Mouse (Mus musculus) megakaryocyte-erythroid progenitor cell, adult 5-6 weeks (primary cell): Measurements from ENCODE around the gene Hsd17b6. TPM values are rescaled to one million over a fixed set of nuclear protein-coding genes. Genes with fewer than 3 reads are reported as not detected.
A peak's percentile ranks its signal among the peaks of the same experiment; 100 is the strongest.

Experiments
- ATAC-seq: replicated peaks from 2 replicates; pipeline ENCODE4 v1.8.0; 2016; ENCODE audit warnings: mild to moderate bottlenecking, inconsistent platforms; ENCODE audit not compliant: severe bottlenecking, poor library complexity, low FRiP score, low TSS enrichment
- total RNA-seq, 2 experiments: library from RNA; stranded (forward) in 1 of 2; stranded (reverse) in 1 of 2; fragments of 200-1000, 215-1000 nt in 1 of 2; fragments of >200 nt in 1 of 2; fragmentation: Nextera tagmentation in 1 of 2; gene quantifications; 2 replicates each; pipeline ENCODE4 v1.2.3; 2014 to 2017

Gene Hsd17b6
- total RNA-seq, 2 experiments from 2014 or later: 0.55 TPM; not detected in 1

DNA sequence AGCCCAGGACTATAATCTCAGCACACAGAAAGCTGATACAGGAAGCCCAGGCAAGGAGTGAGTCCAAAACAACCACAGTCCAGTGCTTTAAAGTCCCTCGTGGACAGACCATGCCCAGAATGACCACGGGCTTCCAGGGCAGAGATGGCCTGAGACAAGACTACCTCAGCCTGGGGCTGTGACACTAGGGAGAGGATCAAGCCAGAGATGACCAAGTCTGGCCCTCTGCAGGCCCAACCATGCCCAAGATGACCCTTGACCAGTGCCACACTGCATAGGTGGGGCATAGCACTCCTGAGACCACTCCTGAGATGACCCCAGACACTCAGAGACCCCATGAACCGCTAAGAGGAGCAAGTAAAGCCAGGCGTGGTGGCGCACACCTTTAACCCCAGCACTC lies 2.3 kb upstream of the Hsd17b6 start:
- no peak for ATAC-seq

DNA sequence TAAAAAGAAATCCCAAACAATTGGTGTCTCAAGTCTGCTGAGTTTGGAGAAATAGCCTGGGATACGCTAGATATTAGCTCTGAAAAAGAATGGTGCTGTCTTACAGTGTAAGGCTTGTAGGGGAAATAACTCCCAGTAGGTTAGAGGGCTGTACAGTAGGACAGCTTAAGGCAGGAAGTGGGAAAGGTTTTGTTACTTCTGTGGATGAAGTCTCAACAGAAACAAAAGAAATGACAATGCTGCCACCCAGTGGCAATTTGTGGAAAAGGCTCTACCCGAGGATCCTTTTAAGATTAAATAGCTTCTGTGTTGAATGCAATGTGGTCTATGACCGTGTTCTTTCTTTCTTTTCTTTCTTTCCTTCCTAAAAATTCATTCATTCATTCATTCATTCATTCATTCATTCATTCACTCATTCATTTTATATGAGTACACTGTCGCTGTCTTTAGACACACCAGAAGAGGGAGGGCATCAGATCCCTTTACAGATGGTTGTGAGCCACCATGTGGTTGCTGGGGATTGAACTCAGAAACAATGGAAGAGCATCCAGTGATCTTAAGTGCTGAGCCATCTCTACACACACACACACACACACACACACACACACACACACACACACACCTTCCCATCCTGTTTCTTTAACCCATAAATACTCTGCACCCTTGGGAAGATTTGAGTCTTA lies 937 bp upstream of the Hsd17b6 start:
- peak; percentile 79 for ATAC-seq

GRCm38 (mm10) chr10:128005479-128005878 lies 1.9 kb downstream of the Hsd17b6 start:
- no peak for ATAC-seq

GRCm38 (mm10) chr10:128004918-128005317 lies 2.5 kb downstream of the Hsd17b6 start:
- no peak for ATAC-seq

DNA sequence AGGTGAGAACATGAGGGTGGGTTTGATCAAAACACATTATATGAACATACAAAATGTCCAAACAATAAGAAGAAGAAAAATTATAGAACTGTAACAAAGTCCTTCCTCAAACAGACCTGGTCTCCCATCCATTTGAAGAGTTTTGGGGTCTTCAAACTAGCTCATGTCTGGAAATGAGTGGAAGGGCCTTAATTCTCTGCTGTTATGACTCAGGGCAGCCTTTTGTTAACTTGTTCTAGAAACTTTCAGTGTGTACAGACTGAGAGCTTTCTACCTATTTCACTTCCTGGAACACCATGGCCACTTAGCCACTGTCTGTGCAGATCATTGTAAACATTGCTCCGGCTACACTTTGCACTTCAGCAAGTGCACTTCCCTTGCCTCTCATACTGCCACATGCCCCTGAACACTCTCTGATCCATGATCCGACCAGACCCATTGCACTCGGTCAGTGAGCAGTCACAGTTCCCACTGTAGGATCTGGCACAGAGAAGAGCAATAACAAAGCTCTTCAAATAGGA lies 4.1 kb downstream of the Hsd17b6 start:
- ATAC-seq: no peak

DNA sequence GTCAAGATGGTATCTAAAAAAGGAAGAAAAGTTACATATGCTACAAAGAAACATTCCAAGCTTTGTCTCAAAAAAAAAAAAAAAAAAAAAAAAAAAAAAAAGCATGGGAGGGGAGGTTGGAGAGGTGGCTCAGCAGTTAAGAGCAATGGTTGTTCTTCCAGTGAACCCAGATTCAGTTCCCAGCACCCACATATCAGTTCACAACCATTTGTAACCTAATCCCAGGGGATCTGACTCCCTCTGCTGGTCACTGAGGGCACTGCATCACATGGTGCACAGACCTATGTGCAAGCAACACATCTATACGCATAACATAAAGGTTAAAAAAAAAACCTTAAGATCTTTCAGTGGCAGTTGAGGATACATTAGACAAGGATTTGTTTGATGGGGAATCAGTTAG lies 9.2 kb downstream of the Hsd17b6 start:
- ATAC-seq: no peak

DNA sequence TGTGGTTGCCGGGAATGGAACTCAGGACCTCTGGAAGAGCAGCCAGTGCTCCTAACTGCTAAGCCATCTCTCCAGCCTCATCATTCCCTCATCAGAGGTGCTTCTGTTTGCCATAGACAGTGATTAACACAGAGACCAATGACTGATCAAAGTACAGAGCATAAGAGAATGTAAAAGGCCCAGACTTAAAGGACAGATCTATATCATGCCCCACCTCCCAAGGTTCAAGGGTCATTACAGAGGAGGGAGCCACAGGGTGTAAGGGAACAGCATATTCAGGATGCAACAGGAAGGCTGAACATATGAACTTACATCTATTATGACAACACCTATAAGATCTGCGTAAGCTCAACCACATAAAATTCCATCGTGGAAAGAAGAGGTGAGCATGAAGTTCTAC lies 10.7 kb downstream of the Hsd17b6 start:
- no peak for ATAC-seq

GRCm38 (mm10) chr10:127985601-127986000 lies 21.8 kb downstream of the Hsd17b6 start:
- ATAC-seq: no peak

DNA sequence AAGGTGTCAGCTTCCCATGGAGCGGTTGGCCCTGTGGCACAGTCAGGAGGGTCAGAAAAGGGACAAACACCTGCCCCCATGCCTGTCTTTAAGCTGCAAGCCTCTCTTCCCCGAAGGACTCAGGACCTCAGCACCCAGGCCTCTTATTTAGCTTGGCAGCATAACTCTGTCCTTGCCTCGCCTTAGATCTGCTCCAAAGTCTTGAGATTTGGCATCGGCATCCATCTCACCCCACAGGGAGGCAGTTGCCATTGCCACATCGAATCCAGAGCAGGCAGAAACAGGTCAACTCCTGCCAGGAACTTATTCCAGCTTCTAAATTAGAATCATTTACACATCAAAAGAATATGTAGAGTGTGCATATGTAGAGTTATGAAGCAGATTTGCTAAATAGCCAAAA lies 22.8 kb downstream of the Hsd17b6 start:
- ATAC-seq: no peak

GRCm38 (mm10) chr10:127975503-127975902 lies 31.9 kb downstream of the Hsd17b6 start:
- ATAC-seq: no peak

GRCm38 (mm10) chr10:127974062-127974461 lies 33.3 kb downstream of the Hsd17b6 start:
- ATAC-seq: no peak

- no peak for ATAC-seq
Observed at GRCm38 (mm10) chr10:127971135-127971534, 36.3 kb downstream of the Hsd17b6 start.

- ATAC-seq: no peak
Observed at GRCm38 (mm10) chr10:127970359-127970831, 37.0 kb downstream of the Hsd17b6 start.

- peak; percentile 63 for ATAC-seq
Observed at GRCm38 (mm10) chr10:127969820-127970219, 37.6 kb downstream of the Hsd17b6 start.

GRCm38 (mm10) chr10:127966506-127966905 lies 40.9 kb downstream of the Hsd17b6 start:
- ATAC-seq: no peak

GRCm38 (mm10) chr10:127964004-127964403 lies 43.4 kb downstream of the Hsd17b6 start:
- no peak for ATAC-seq

DNA sequence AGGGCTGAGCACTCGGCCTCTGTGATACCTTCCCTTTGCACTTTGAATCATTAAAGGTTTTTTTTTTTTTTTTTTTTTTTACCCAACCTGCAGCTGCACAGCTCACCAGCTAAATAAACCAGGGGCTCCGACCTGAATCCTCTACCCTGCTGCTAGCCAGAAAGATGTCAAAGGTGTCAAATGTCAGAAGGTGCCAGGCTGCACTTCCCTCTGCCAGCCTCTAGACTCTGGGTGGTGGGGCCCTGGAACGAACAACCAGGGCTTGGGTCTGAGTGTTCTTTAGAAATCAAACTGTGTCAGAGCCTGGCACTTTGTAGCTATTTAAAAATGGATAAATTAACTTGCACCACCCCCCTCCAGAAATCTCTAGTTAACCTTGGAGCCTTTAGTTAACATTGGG lies 45.0 kb downstream of the Hsd17b6 start:
- ATAC-seq: no peak

- ATAC-seq: no peak
Observed at GRCm38 (mm10) chr10:127959161-127959679, 48.2 kb downstream of the Hsd17b6 start.

DNA sequence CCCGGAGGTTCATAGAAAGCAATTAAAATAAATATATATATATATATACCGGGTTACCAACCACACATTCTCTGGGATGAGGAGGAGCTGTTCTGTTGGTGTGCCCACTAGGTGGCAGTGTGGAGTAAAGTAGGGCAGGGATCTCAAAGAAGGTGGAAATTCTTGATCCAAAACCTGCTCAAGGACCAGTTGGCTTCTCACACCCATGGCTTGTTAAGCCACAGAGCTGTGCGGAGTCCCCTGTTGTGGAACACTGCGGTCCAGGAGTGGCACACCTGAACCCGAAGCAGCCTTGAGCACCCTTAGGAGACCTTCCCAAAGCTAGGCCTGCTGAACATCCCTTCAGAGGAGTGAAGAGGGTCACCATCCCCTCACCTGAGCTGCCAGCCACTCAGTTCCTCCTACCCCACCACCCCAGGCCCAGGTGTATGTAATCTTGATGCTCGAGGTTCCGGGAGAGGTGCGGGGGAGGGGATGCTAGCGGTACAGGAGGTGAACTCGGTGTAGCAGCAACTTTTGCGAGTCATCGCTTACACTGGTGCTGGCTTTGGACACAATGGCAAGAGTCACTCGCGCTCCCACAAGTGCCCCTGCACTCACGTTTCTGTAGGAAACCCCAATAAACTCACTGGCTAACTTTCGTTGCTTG lies 51.1 kb downstream of the Hsd17b6 start:
- ATAC-seq: peak; percentile 81

DNA sequence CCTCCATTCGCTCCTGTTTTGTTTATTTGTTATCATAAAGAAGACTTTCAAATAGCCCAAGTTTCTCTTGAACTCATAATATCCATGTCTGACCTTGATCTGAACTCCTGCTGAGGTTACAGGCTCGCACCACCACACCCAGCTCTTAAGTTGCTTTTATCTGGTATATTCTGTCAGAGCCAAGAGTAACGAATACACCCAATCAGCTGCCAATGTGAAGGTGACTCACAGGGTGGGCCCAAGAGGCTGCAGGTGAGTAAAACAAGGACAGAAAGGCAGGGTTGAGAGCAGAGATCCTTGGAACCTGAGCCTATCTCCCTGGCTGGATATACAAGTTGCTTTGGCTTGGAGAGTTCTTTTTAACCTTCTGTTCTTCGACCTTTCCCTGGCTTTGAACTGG lies 52.4 kb downstream of the Hsd17b6 start:
- ATAC-seq: no peak

DNA sequence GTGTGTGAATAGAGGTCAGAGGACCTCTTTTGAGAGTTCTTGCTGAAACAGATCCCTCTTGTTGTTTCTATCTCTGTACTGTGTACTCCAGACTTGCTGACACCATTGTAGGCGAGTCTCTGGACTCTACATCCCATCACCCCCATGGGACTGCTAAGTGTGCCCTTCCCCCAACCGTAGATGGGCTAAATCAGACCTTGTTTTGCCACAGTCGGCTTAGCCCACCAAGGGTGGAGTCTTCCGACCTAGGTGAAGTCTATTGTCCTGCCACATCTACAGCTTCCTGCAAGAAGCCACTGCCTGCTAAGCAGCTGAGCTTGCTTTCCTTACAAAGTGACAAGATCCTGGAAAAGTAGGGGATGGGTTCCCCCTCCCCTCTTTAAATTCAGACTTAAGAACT lies 55.6 kb downstream of the Hsd17b6 start:
- no peak for ATAC-seq
